Mouse (Mus musculus) heart, embryonic 12.5 days (tissue): ENCODE measurements around the gene Vps8. TPM values are rescaled to one million over a fixed set of nuclear protein-coding genes. Genes with fewer than 3 reads are reported as not detected.
A peak's percentile ranks its signal among the peaks of the same experiment; 100 is the strongest.

Source experiments
- ATAC-seq: fragments of 200-750 bp; cut with Nextera tagmentation; 2 replicates; pipeline ENCODE4 v1.8.0; 2017; ENCODE audit warnings: moderate TSS enrichment, moderate library complexity; ENCODE audit not compliant: insufficient number of reproducible peaks, low FRiP score
- H3K27ac ChIP-seq: fragments of 300-500 bp; sonication (generic); 2 replicates; pipeline ENCODE4 v1.5.1; 2016; ENCODE audit warnings: mild to moderate bottlenecking, moderate library complexity; ENCODE audit not compliant: poor library complexity, severe bottlenecking
- H3K27me3 ChIP-seq: fragments of 300-500 bp; sonication (generic); replicated peaks from 2 replicates; pipeline ENCODE4 v1.6.1; 2016; ENCODE audit warnings: mild to moderate bottlenecking, moderate library complexity
- H3K36me3 ChIP-seq: fragments of 300-500 bp; sonication (generic); 2 replicates; pipeline ENCODE4 v1.6.1; 2016; ENCODE audit warnings: mild to moderate bottlenecking, moderate library complexity
- H3K4me1 ChIP-seq: fragments of 300-500 bp; sonication (generic); replicated peaks from 2 replicates; pipeline ENCODE4 v1.6.1; 2016; ENCODE audit warnings: mild to moderate bottlenecking
- H3K4me2 ChIP-seq: fragments of 300-500 bp; sonication (generic); 2 replicates; pipeline ENCODE4 v1.6.1; 2016; ENCODE audit warnings: mild to moderate bottlenecking, moderate library complexity
- H3K4me3 ChIP-seq: fragments of 300-500 bp; sonication (generic); 2 replicates; pipeline ENCODE4 v1.5.1; 2016; ENCODE audit warnings: mild to moderate bottlenecking
- H3K9ac ChIP-seq: fragments of 300-500 bp; sonication (generic); 2 replicates; pipeline ENCODE4 v1.6.1; 2016; ENCODE audit warnings: mild to moderate bottlenecking, moderate library complexity
- H3K9me3 ChIP-seq: fragments of 300-500 bp; sonication (generic); replicated peaks from 2 replicates; pipeline ENCODE4 v1.6.1; 2016; ENCODE audit warnings: mild to moderate bottlenecking, moderate library complexity
- WGBS: fragments of 180-500 bp; shearing (Covaris S2); methylation state at CpG from one replicate; pipeline ENCODE4 v1.1.7; 2016; 5-methylcytosine and 5-hydroxymethylcytosine counted together
- polyA plus RNA-seq: library from polyadenylated mRNA; unstranded; fragments of >200 nt; fragmentation: Nextera tagmentation; extraction: Ambion mirVana; gene quantifications from 2 replicates; pipeline ENCODE4 v1.2.1, GENCODE M21; 2016

The Vps8 gene
- polyA plus RNA-seq, 1 experiment from 2014 or later: 29.2 TPM

- H3K27ac ChIP-seq: no peak overlapping the region
- WGBS: 83% methylated on average over 3 of the region's 3 CpGs
- ATAC-seq: no peak
- H3K9ac ChIP-seq: no peak overlapping the region
- H3K27me3 ChIP-seq: no peaks in the 10 kb centered on the region
- no peaks in the 10 kb centered on the region for H3K4me1 ChIP-seq
- H3K36me3 ChIP-seq: peaks cover 16% of the 10 kb centered on the region
- no peak overlapping the region for H3K4me2 ChIP-seq
- peaks cover 5% of the 10 kb centered on the region for H3K9me3 ChIP-seq
- no peak overlapping the region for H3K4me3 ChIP-seq
Measured at GRCm38 (mm10) chr16:21431614-21432013, 8.7 kb downstream of the Vps8 start.

- Histone ChIP-seq H3K9ac (no peak overlapping the region), H3K27ac (no peak overlapping the region), H3K36me3 (peaks cover 27% of the 10 kb centered on the region), H3K4me2 (no peak overlapping the region), H3K4me1 (no peaks in the 10 kb centered on the region), H3K27me3 (no peaks in the 10 kb centered on the region), H3K9me3 (peaks cover 5% of the 10 kb centered on the region), H3K4me3 (no peak overlapping the region)
- 43% methylated on average over 3 of the region's 3 CpGs for WGBS
- no peak for ATAC-seq
Measured at GRCm38 (mm10) chr16:21433543-21433942, 10.6 kb downstream of the Vps8 start.

GRCm38 (mm10) chr16:21441012-21441411, 18.1 kb downstream of the Vps8 start:
- Histone ChIP-seq H3K27me3 (no peaks in the 10 kb centered on the region), H3K4me2 (no peak overlapping the region), H3K4me3 (no peak overlapping the region), H3K4me1 (peaks cover 15% of the 10 kb centered on the region), H3K27ac (no peak overlapping the region), H3K9me3 (no peaks in the 10 kb centered on the region), H3K36me3 (peaks cover 36% of the 10 kb centered on the region), H3K9ac (no peak overlapping the region)
- no peak for ATAC-seq

GRCm38 (mm10) chr16:21445026-21445625, 22.2 kb downstream of the Vps8 start:
- no peak overlapping the region for H3K4me2 ChIP-seq
- H3K36me3 ChIP-seq: peaks cover 23% of the 10 kb centered on the region
- no peak overlapping the region for H3K4me3 ChIP-seq
- no peak overlapping the region for H3K27ac ChIP-seq
- no peaks in the 10 kb centered on the region for H3K9me3 ChIP-seq
- no peaks in the 10 kb centered on the region for H3K27me3 ChIP-seq
- no peak for ATAC-seq
- 30% methylated on average over 9 of the region's 9 CpGs for WGBS
- H3K4me1 ChIP-seq: peaks cover 37% of the 10 kb centered on the region
- H3K9ac ChIP-seq: no peak overlapping the region

GRCm38 (mm10) chr16:21447447-21447846, 24.5 kb downstream of the Vps8 start:
- no peaks in the 10 kb centered on the region for H3K27me3 ChIP-seq
- H3K4me2 ChIP-seq: no peak overlapping the region
- ATAC-seq: peak; percentile 63

GRCm38 (mm10) chr16:21448464-21448863, 25.5 kb downstream of the Vps8 start:
- no peak overlapping the region for H3K27ac ChIP-seq
- no peak for ATAC-seq
- H3K36me3 ChIP-seq: peaks cover 15% of the 10 kb centered on the region
- no peak overlapping the region for H3K9ac ChIP-seq
- H3K4me3 ChIP-seq: no peak overlapping the region
- no peaks in the 10 kb centered on the region for H3K27me3 ChIP-seq
- H3K4me1 ChIP-seq: peaks cover 58% of the 10 kb centered on the region
- H3K4me2 ChIP-seq: no peak overlapping the region
- no peaks in the 10 kb centered on the region for H3K9me3 ChIP-seq
- WGBS: 78% methylated on average over 5 of the region's 5 CpGs

More at GRCm38 (mm10) chr16:21447447-21447846, 24.5 kb downstream of the Vps8 start:
- no peak overlapping the region for H3K9ac ChIP-seq
- H3K9me3 ChIP-seq: no peaks in the 10 kb centered on the region
- WGBS: 45% methylated on average over 5 of the region's 5 CpGs
- H3K36me3 ChIP-seq: peaks cover 25% of the 10 kb centered on the region
- no peak overlapping the region for H3K4me3 ChIP-seq
- H3K27ac ChIP-seq: peak overlapping the region; percentile 56; the same call in 1 of the 2 replicates
- peaks cover 57% of the 10 kb centered on the region for H3K4me1 ChIP-seq

GRCm38 (mm10) chr16:21449890-21450289, 27.0 kb downstream of the Vps8 start:
- peaks cover 5% of the 10 kb centered on the region; the same call in 1 of the 2 replicates for H3K36me3 ChIP-seq
- H3K27ac ChIP-seq: no peak overlapping the region
- no peaks in the 10 kb centered on the region for H3K9me3 ChIP-seq
- H3K4me1 ChIP-seq: peaks cover 54% of the 10 kb centered on the region
- 31% methylated on average over 8 of the region's 8 CpGs for WGBS
- H3K4me2 ChIP-seq: peak overlapping the region; percentile 30
- no peak overlapping the region for H3K4me3 ChIP-seq
- H3K27me3 ChIP-seq: no peaks in the 10 kb centered on the region
- no peak overlapping the region for H3K9ac ChIP-seq
- ATAC-seq: no peak

GRCm38 (mm10) chr16:21452569-21452968, 29.7 kb downstream of the Vps8 start:
- WGBS: 90% methylated on average over 6 of the region's 6 CpGs
- no peak for ATAC-seq
- no peak overlapping the region for H3K27ac ChIP-seq
- no peak overlapping the region for H3K9ac ChIP-seq
- no peaks in the 10 kb centered on the region for H3K27me3 ChIP-seq
- H3K36me3 ChIP-seq: peaks cover 18% of the 10 kb centered on the region
- H3K4me3 ChIP-seq: no peak overlapping the region
- no peaks in the 10 kb centered on the region for H3K9me3 ChIP-seq
- H3K4me2 ChIP-seq: no peak overlapping the region
- H3K4me1 ChIP-seq: peaks cover 30% of the 10 kb centered on the region

- Histone ChIP-seq H3K36me3 (peaks cover 43% of the 10 kb centered on the region), H3K27ac (no peak overlapping the region), H3K4me1 (no peaks in the 10 kb centered on the region), H3K4me3 (no peak overlapping the region), H3K4me2 (no peak overlapping the region), H3K9ac (no peak overlapping the region), H3K27me3 (no peaks in the 10 kb centered on the region), H3K9me3 (no peaks in the 10 kb centered on the region)
- ATAC-seq: no peak
- 78% methylated on average over 14 of the region's 14 CpGs for WGBS
Measured at GRCm38 (mm10) chr16:21457639-21458369, 34.9 kb downstream of the Vps8 start.

- Histone ChIP-seq H3K4me2 (no peak overlapping the region), H3K27ac (no peak overlapping the region), H3K27me3 (no peaks in the 10 kb centered on the region), H3K4me1 (no peaks in the 10 kb centered on the region), H3K4me3 (no peak overlapping the region), H3K9ac (no peak overlapping the region), H3K36me3 (peaks cover 47% of the 10 kb centered on the region), H3K9me3 (peaks cover 11% of the 10 kb centered on the region; the same call in 1 of the 2 replicates)
- ATAC-seq: no peak
- WGBS: 79% methylated on average over 8 of the region's 8 CpGs
Measured at GRCm38 (mm10) chr16:21465868-21466267, 43.0 kb downstream of the Vps8 start.

GRCm38 (mm10) chr16:21470416-21470815, 47.5 kb downstream of the Vps8 start:
- no peak overlapping the region for H3K27ac ChIP-seq
- ATAC-seq: no peak
- 84% methylated on average over 4 of the region's 4 CpGs for WGBS
- no peak overlapping the region for H3K4me3 ChIP-seq
- H3K4me2 ChIP-seq: no peak overlapping the region
- no peaks in the 10 kb centered on the region for H3K27me3 ChIP-seq
- H3K4me1 ChIP-seq: 0 out of 2 replicates have a peak, but pooled peaks cover 3% of the 10 kb centered on the region
- peaks cover 11% of the 10 kb centered on the region; the same call in 1 of the 2 replicates for H3K9me3 ChIP-seq
- no peak overlapping the region for H3K9ac ChIP-seq
- peaks cover 51% of the 10 kb centered on the region for H3K36me3 ChIP-seq
